Mouse (Mus musculus) stomach, embryonic 15.5 days (tissue): ENCODE measurements at regions not wholly inside any gene's neighbourhood (a gene's known extent, or its start where the extent isn't known, plus 50 kb on each side); places are given as distances from the start of the nearest gene placed in this dataset.
"Not testable (repeated sequence)": the region's sequence is repeated elsewhere in the genome, so short reads cannot be mapped to it uniquely, and the experiment has no call there.

Experiments used
- ATAC-seq: fragments of 200-750 bp; cut with Nextera tagmentation; 2 replicates; pipeline ENCODE4 v1.8.0; 2017; ENCODE audit warnings: low read depth, moderate number of reproducible peaks, moderate TSS enrichment; ENCODE audit not compliant: insufficient read depth, low FRiP score
- H3K27ac ChIP-seq: fragments of 300-500 bp; sonication (generic); 2 replicates; pipeline ENCODE4 v1.5.1; 2015; ENCODE audit warnings: mild to moderate bottlenecking, inconsistent platforms
- H3K27me3 ChIP-seq: fragments of 300-500 bp; sonication (generic); replicated peaks from 2 replicates; pipeline ENCODE4 v1.6.1; 2015; ENCODE audit warnings: inconsistent platforms
- H3K36me3 ChIP-seq: fragments of 300-500 bp; sonication (generic); 2 replicates; pipeline ENCODE4 v1.6.1; 2015; ENCODE audit warnings: inconsistent platforms
- H3K4me1 ChIP-seq: fragments of 300-500 bp; sonication (generic); 2 replicates; pipeline ENCODE4 v1.6.1; 2015; ENCODE audit warnings: inconsistent platforms
- H3K4me2 ChIP-seq: fragments of 300-500 bp; sonication (generic); 2 replicates; pipeline ENCODE4 v1.6.1; 2015; ENCODE audit warnings: mild to moderate bottlenecking, inconsistent platforms
- H3K4me3 ChIP-seq: fragments of 300-500 bp; sonication (generic); replicated peaks from 2 replicates; pipeline ENCODE4 v1.5.1; 2015; ENCODE audit warnings: inconsistent platforms
- H3K9ac ChIP-seq: fragments of 300-500 bp; sonication (generic); 2 replicates; pipeline ENCODE4 v1.6.1; 2015; ENCODE audit warnings: inconsistent platforms
- H3K9me3 ChIP-seq: fragments of 300-500 bp; sonication (generic); 2 replicates; pipeline ENCODE4 v1.6.1; 2016; ENCODE audit warnings: inconsistent platforms
- WGBS: fragments of 180-500 bp; shearing (Covaris S2); methylation state at CpG from one replicate; pipeline ENCODE4 v1.1.7; 2015; 5-methylcytosine and 5-hydroxymethylcytosine counted together

DNA sequence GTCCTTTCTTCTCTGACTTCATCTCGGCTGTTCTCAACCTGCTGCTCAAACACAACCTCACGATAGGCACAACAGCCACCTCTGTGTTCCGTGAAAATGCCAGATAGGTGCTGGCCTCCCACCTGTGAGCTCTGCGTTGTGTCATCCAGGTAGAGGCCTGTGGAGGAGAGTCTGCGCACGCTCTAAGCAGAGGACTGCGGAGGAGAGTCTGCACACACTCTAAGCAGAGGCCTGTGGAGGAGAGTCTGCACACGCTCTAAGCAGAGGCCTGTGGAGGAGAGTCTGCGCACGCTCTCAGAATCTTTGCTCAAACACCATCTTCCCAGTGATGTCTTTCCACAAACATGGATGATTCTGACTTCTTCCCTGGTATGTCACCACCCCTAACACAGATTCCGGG, 117.5 kb upstream of the Gcfc2 start:
- H3K4me1 ChIP-seq: no peaks in the 10 kb centered on the region
- H3K27ac ChIP-seq: no peak overlapping the region
- 85% methylated on average over 11 of the region's 11 CpGs for WGBS
- H3K9me3 ChIP-seq: no peaks in the 10 kb centered on the region
- H3K4me3 ChIP-seq: no peak overlapping the region
- no peaks in the 10 kb centered on the region for H3K27me3 ChIP-seq
- H3K4me2 ChIP-seq: no peak overlapping the region
- no peaks in the 10 kb centered on the region for H3K36me3 ChIP-seq
- H3K9ac ChIP-seq: no peak overlapping the region
- ATAC-seq: no peak

DNA sequence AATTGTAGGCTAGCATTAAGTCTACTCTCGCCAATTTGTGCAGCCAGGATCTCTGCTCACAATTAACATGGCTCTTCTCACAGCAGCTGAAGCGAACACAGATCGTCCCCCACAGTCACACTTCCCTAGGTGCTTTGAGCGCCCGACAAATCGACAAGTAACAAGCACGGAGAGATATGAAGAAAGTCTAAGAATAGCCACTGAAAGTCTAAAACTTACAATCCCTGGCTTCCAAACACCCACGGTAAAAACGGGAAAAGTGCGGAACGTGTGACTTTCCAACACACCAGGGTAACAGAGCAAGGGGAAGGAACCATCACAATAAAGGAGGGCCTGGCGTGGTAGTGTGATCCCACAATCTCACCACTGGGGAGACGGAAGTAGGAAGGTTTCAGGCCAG, 114.8 kb upstream of the Gcfc2 start:
- H3K4me3 ChIP-seq: no peak overlapping the region
- no peaks in the 10 kb centered on the region for H3K9me3 ChIP-seq
- H3K9ac ChIP-seq: no peak overlapping the region
- H3K27me3 ChIP-seq: no peaks in the 10 kb centered on the region
- H3K4me1 ChIP-seq: no peaks in the 10 kb centered on the region
- 92% methylated on average over 13 of the region's 13 CpGs for WGBS
- no peak overlapping the region for H3K4me2 ChIP-seq
- no peaks in the 10 kb centered on the region for H3K36me3 ChIP-seq
- no peak overlapping the region for H3K27ac ChIP-seq
- no peak for ATAC-seq

DNA sequence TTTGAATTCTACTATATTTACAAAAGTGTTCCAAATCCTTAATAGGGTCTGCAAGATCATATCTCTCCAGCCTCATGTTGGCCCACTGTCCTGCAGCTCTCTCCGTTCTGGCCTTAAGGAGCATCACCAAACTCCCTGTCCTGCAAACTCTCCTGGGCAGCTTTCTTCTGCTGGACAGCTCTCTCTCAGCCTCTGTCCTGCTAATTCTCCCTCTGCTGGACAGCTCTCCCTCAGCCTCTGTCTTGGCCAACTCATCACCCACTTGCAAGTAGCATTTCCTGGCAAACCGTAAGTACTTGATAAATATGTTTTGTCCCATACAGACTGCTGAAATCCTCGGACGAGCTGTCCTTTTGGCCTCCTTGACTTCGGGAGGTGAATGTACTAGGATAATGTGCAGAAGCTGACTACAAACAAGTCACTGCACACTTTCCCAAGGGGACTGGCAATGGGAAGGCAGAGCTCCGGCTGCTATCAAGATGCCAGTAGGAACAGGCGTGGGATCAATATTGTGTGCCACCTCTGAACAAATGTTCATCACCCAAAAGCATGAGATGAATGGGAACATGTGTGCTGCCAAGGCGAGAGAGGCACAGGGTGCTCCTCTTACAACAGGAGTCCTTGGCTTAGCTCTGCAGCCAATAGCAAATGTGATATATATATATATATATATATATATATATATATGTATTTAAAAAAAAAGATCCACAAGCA, 108.1 kb upstream of the Gcfc2 start:
- H3K4me3 ChIP-seq: no peak overlapping the region
- H3K4me1 ChIP-seq: no peaks in the 10 kb centered on the region
- H3K4me2 ChIP-seq: no peak overlapping the region
- no peaks in the 10 kb centered on the region for H3K9me3 ChIP-seq
- no peaks in the 10 kb centered on the region for H3K36me3 ChIP-seq
- ATAC-seq: no peak
- H3K9ac ChIP-seq: no peak overlapping the region
- no peak overlapping the region for H3K27ac ChIP-seq
- no peaks in the 10 kb centered on the region for H3K27me3 ChIP-seq
- WGBS: 65% methylated on average over 8 of the region's 8 CpGs

DNA sequence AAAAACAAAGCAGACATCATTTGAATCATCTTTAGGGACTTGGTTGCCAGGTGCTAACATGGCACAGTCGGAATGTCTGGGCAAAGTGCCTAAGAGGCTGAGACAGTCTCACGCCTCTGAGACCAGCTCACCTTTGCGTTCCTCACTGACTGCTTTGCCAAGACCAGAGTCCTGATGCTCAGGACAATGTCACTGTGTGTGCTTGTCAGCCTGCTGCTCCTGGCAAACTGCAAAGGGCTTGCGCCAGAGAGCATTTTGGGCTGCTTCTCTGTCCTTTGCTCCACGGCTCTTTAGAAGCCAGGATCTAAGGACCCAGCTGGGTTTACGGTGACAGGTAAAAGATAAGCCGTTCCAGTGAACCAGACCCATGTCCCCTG, 107.5 kb upstream of the Gcfc2 start:
- Histone ChIP-seq H3K4me1 (no peaks in the 10 kb centered on the region), H3K27ac (no peak overlapping the region), H3K36me3 (no peaks in the 10 kb centered on the region), H3K4me2 (no peak overlapping the region), H3K9ac (no peak overlapping the region), H3K27me3 (no peaks in the 10 kb centered on the region), H3K4me3 (no peak overlapping the region), H3K9me3 (no peaks in the 10 kb centered on the region)
- WGBS: 79% methylated on average over 7 of the region's 7 CpGs
- no peak for ATAC-seq

DNA sequence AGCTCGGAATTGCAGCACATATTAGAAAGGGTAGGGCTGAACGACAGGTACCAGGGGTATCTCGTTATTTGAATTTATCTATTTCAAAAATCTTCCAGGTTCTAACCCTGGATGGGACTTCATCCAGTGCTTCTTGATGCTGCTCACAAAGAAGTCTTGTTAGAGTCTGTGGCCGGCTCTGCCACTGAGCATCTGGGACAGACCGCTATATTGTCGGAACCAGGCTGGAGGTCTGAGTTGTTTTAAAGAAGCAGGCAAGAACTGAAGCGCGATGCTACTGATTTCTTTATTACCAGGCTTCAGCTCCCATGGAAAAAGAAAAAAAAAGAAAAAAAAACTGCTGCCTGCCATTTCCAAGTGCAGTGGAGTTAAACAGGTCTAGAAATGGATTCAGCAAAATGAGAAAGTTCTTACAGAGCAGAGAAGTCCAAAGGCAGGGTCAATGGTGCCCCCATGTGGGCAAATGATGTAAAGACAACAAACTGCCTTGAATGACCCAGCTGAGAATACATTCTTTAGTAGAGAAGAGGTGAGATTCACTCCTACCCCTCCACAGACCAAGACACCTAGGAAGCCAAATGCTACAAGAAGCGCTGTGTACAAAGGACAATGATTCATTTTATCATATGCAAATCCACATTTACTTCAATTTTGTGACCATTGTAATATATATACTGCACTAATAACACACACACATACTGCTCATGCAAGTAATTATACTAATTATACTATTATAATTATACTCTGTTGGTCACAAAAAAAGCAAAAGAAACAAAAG, 106.2 kb upstream of the Gcfc2 start:
- ATAC-seq: no peak
- Histone ChIP-seq H3K36me3 (no peaks in the 10 kb centered on the region), H3K4me2 (no peak overlapping the region), H3K27me3 (no peaks in the 10 kb centered on the region), H3K9me3 (no peaks in the 10 kb centered on the region), H3K27ac (no peak overlapping the region), H3K9ac (no peak overlapping the region), H3K4me1 (no peaks in the 10 kb centered on the region), H3K4me3 (no peak overlapping the region)
- 71% methylated on average over 9 of the region's 9 CpGs for WGBS

DNA sequence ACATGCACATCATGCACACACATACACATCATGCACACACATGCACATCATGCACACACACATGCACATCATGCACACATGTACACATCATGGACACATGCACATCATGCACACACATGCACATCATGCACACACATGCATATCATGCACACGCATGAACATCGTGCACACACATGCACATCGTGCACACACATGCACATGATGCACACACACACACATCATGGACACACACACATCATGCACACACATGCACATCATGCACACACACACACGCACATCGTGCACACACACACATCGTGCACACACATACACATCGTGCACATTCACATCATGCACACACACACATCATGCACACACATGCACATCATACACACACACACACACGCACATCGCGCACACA, 104.9 kb upstream of the Gcfc2 start:
- ATAC-seq: no peak

DNA sequence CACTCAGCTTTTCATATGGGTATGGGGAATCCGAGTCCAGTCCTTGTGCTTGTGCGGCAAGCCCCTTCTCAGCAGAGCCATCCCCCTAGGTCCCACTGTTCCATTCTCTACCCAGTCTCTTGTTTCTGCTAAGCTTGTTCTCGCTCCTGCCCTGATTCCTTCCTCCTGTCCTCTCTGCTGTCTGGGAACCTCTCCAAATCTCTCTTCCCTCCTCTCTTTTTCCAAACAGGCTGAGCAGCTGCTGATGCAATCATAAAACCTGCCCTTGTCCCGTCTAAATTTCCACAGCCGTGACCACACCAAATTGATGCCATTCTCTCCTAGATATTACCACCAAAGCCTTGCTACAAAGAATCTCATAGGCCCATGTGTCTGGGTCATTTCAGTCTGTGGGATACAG, 103.4 kb upstream of the Gcfc2 start:
- Histone ChIP-seq H3K4me2 (no peak overlapping the region), H3K4me1 (no peaks in the 10 kb centered on the region), H3K4me3 (no peak overlapping the region), H3K9me3 (no peaks in the 10 kb centered on the region), H3K27ac (no peak overlapping the region), H3K9ac (no peak overlapping the region), H3K27me3 (no peaks in the 10 kb centered on the region), H3K36me3 (no peaks in the 10 kb centered on the region)
- no peak for ATAC-seq
- 66% methylated on average over 5 of the region's 5 CpGs for WGBS

More for the DNA sequence above, 104.9 kb upstream of the Gcfc2 start:
- Histone ChIP-seq H3K9me3 (no peaks in the 10 kb centered on the region), H3K4me1 (no peaks in the 10 kb centered on the region), H3K4me2 (no peak overlapping the region), H3K27me3 (no peaks in the 10 kb centered on the region), H3K36me3 (no peaks in the 10 kb centered on the region), H3K9ac (no peak overlapping the region), H3K4me3 (no peak overlapping the region), H3K27ac (no peak overlapping the region)
- WGBS: 95% methylated on average over 10 of the region's 10 CpGs

DNA sequence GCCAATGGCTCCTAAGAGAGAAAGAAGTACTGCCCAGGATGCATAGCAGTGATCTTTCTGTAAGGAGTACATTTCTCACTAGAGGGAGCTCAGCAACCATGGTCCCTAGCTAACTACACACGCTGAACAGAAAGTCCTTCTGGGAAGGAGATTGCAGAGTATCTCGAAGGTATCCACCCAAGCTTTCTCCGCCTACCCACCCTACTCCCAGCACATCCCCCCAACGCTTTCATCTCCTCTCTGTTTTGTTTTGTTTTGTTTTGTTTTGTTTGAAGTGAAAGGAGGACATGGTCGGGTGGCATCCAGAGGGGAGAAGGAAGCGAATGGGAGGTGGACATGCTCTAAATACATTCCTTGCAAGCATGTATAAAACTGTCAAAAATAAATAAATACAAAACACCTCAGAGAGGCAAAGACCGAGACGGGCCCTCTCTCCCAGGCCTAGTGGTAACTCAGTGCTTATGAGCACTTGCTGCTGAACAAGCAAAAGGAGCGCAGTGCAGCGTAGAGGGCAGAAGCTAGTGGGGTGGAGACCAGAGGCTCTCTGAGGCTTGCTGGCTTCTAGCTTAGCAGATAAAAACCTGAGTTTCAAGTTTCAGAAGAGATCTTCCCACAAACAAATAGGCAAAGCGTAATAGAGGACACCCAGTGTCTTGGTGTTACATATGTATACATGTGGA, 83.9 kb upstream of the Gcfc2 start:
- WGBS: 55% methylated on average over 11 of the region's 11 CpGs
- Histone ChIP-seq H3K27me3 (no peaks in the 10 kb centered on the region), H3K4me2 (peak overlapping the region; percentile 24), H3K9ac (no peak overlapping the region), H3K36me3 (no peaks in the 10 kb centered on the region), H3K4me1 (no peaks in the 10 kb centered on the region), H3K27ac (no peak overlapping the region), H3K9me3 (no peaks in the 10 kb centered on the region), H3K4me3 (no peak overlapping the region)
- 0 out of 2 replicates have a peak, but pooled peaks have one; percentile 43 for ATAC-seq

DNA sequence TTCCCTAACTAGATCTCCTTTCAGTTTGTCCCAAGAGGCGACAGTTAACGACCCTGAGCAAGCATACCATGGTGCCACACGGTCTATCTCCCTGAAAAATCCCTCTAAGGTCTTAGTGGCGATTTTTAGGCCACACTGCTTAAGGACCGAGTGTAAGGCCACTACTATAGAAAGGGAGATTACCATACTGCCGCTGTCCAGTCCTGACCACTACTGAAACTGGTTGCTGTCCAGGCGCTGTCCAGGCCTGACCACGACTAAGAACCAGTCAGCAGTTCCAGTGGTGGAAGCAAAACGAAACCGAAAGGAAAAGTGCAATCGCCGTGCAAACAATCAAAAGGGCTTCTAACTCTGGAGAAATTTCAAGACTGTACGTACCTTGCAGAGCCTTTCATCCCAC, 55.3 kb upstream of the Gcfc2 start:
- H3K36me3 ChIP-seq, H3K4me1 ChIP-seq, H3K27me3 ChIP-seq, H3K27ac ChIP-seq, H3K4me3 ChIP-seq, H3K9me3 ChIP-seq, ATAC-seq, H3K9ac ChIP-seq, H3K4me2 ChIP-seq: not testable (repeated sequence)
- 80% methylated on average over 13 of the region's 13 CpGs for WGBS
